Mouse (Mus musculus): ENCODE measurements at regions not wholly inside any gene's neighbourhood (a gene's known extent, or its start where the extent isn't known, plus 50 kb on each side); places are given as distances from the start of the nearest gene placed in this dataset.

- no peaks in the 10 kb centered on the region for H3K4me1 ChIP-seq (ENCODE audit: control insufficient read depth, insufficient read depth, low read length)
- no peak overlapping the region for H3K4me2 ChIP-seq (replicated peaks; ENCODE audit: low read depth, low read length)
- WGBS, result 49% methylated on average over 6 of the region's 6 CpGs
- no peaks in the 10 kb centered on the region for H3K36me3 ChIP-seq (ENCODE audit: control insufficient read depth, insufficient read depth, low read length)
- no peak for ATAC-seq (ENCODE audit: low FRiP score, low TSS enrichment)
- no peaks in the 10 kb centered on the region for H3K9me3 ChIP-seq (ENCODE audit: control insufficient read depth, low read length)
- H3K9ac ChIP-seq (ENCODE audit: low read depth, low read length), result no peak overlapping the region
- no peak overlapping the region for H3K4me3 ChIP-seq (ENCODE audit: low read length)
- H3K27ac ChIP-seq (ENCODE audit: low read depth, low read length), result no peak overlapping the region
- no peaks in the 10 kb centered on the region; the same call in 1 of the 2 replicates for H3K27me3 ChIP-seq (ENCODE audit: control insufficient read depth, insufficient read depth, low read length)
Measured at GRCm38 (mm10) chr19:15299474-15299873, 647.7 kb downstream of the Psat1 start.

GRCm38 (mm10) chr19:15285016-15285415 lies 662.1 kb downstream of the Psat1 start:
- H3K9me3 ChIP-seq (ENCODE audit: control insufficient read depth, low read length), result no peaks in the 10 kb centered on the region
- no peak overlapping the region for H3K9ac ChIP-seq (ENCODE audit: low read depth, low read length)
- ATAC-seq (ENCODE audit: low FRiP score, low TSS enrichment), result no peak
- H3K4me1 ChIP-seq (ENCODE audit: control insufficient read depth, insufficient read depth, low read length), result no peaks in the 10 kb centered on the region
- H3K27me3 ChIP-seq (ENCODE audit: control insufficient read depth, insufficient read depth, low read length), result no peaks in the 10 kb centered on the region
- WGBS, result 83% methylated on average over 2 of the region's 2 CpGs
- no peaks in the 10 kb centered on the region for H3K36me3 ChIP-seq (ENCODE audit: control insufficient read depth, insufficient read depth, low read length)
- H3K27ac ChIP-seq (ENCODE audit: low read depth, low read length), result no peak overlapping the region
- H3K4me3 ChIP-seq (ENCODE audit: low read length), result no peak overlapping the region
- no peak overlapping the region for H3K4me2 ChIP-seq (replicated peaks; ENCODE audit: low read depth, low read length)

- no peaks in the 10 kb centered on the region for H3K4me1 ChIP-seq (ENCODE audit: control insufficient read depth, insufficient read depth, low read length)
- H3K9ac ChIP-seq (ENCODE audit: low read depth, low read length), result no peak overlapping the region
- no peak overlapping the region for H3K4me2 ChIP-seq (replicated peaks; ENCODE audit: low read depth, low read length)
- H3K27ac ChIP-seq (ENCODE audit: low read depth, low read length), result no peak overlapping the region
- 33% methylated on average over 3 of the region's 3 CpGs for WGBS
- H3K9me3 ChIP-seq (ENCODE audit: control insufficient read depth, low read length), result no peaks in the 10 kb centered on the region
- no peak overlapping the region for H3K4me3 ChIP-seq (ENCODE audit: low read length)
- H3K27me3 ChIP-seq (ENCODE audit: control insufficient read depth, insufficient read depth, low read length), result no peaks in the 10 kb centered on the region
- ATAC-seq (ENCODE audit: low FRiP score, low TSS enrichment), result no peak
- H3K36me3 ChIP-seq (ENCODE audit: control insufficient read depth, insufficient read depth, low read length), result no peaks in the 10 kb centered on the region
Measured at GRCm38 (mm10) chr19:15242781-15243180, 644.9 kb upstream of the Tle4 start.

- WGBS, result 67% methylated on average over 2 of the region's 2 CpGs
- Histone ChIP-seq H3K27ac (ENCODE audit: low read depth, low read length) (no peak overlapping the region), H3K27me3 (ENCODE audit: control insufficient read depth, insufficient read depth, low read length) (no peaks in the 10 kb centered on the region), H3K9ac (ENCODE audit: low read depth, low read length) (no peak overlapping the region), H3K4me2 (replicated peaks; ENCODE audit: low read depth, low read length) (no peak overlapping the region), H3K4me1 (ENCODE audit: control insufficient read depth, insufficient read depth, low read length) (no peaks in the 10 kb centered on the region), H3K9me3 (ENCODE audit: control insufficient read depth, low read length) (no peaks in the 10 kb centered on the region), H3K36me3 (ENCODE audit: control insufficient read depth, insufficient read depth, low read length) (no peaks in the 10 kb centered on the region), H3K4me3 (ENCODE audit: low read length) (no peak overlapping the region)
- ATAC-seq (ENCODE audit: low FRiP score, low TSS enrichment), result no peak
Measured at GRCm38 (mm10) chr19:15230129-15230927, 632.5 kb upstream of the Tle4 start.

- no peaks in the 10 kb centered on the region for H3K4me1 ChIP-seq (ENCODE audit: control insufficient read depth, insufficient read depth, low read length)
- H3K27me3 ChIP-seq (ENCODE audit: control insufficient read depth, insufficient read depth, low read length), result no peaks in the 10 kb centered on the region
- H3K27ac ChIP-seq (ENCODE audit: low read depth, low read length), result no peak overlapping the region
- no peak overlapping the region for H3K4me3 ChIP-seq (ENCODE audit: low read length)
- no peaks in the 10 kb centered on the region for H3K36me3 ChIP-seq (ENCODE audit: control insufficient read depth, insufficient read depth, low read length)
- H3K9ac ChIP-seq (ENCODE audit: low read depth, low read length), result no peak overlapping the region
- ATAC-seq (ENCODE audit: low FRiP score, low TSS enrichment), result no peak
- H3K4me2 ChIP-seq (replicated peaks; ENCODE audit: low read depth, low read length), result no peak overlapping the region
- WGBS, result 83% methylated on average over 3 of the region's 3 CpGs
- H3K9me3 ChIP-seq (ENCODE audit: control insufficient read depth, low read length), result no peaks in the 10 kb centered on the region
Measured at GRCm38 (mm10) chr19:15217387-15217786, 619.5 kb upstream of the Tle4 start.

- WGBS, result 69% methylated on average over 3 of the region's 3 CpGs
- Histone ChIP-seq H3K9me3 (ENCODE audit: control insufficient read depth, low read length) (no peaks in the 10 kb centered on the region), H3K27me3 (ENCODE audit: control insufficient read depth, insufficient read depth, low read length) (no peaks in the 10 kb centered on the region), H3K4me2 (replicated peaks; ENCODE audit: low read depth, low read length) (no peak overlapping the region), H3K27ac (ENCODE audit: low read depth, low read length) (no peak overlapping the region), H3K4me3 (ENCODE audit: low read length) (no peak overlapping the region), H3K4me1 (ENCODE audit: control insufficient read depth, insufficient read depth, low read length) (no peaks in the 10 kb centered on the region), H3K9ac (ENCODE audit: low read depth, low read length) (no peak overlapping the region), H3K36me3 (ENCODE audit: control insufficient read depth, insufficient read depth, low read length) (no peaks in the 10 kb centered on the region)
- ATAC-seq (ENCODE audit: low FRiP score, low TSS enrichment), result no peak
Measured at GRCm38 (mm10) chr19:15214651-15215050, 616.8 kb upstream of the Tle4 start.

- Histone ChIP-seq H3K4me3 (ENCODE audit: low read length) (no peak overlapping the region), H3K9me3 (ENCODE audit: control insufficient read depth, low read length) (no peaks in the 10 kb centered on the region), H3K27me3 (ENCODE audit: control insufficient read depth, insufficient read depth, low read length) (no peaks in the 10 kb centered on the region), H3K36me3 (ENCODE audit: control insufficient read depth, insufficient read depth, low read length) (no peaks in the 10 kb centered on the region), H3K4me2 (replicated peaks; ENCODE audit: low read depth, low read length) (no peak overlapping the region), H3K9ac (ENCODE audit: low read depth, low read length) (no peak overlapping the region), H3K27ac (ENCODE audit: low read depth, low read length) (no peak overlapping the region), H3K4me1 (ENCODE audit: control insufficient read depth, insufficient read depth, low read length) (no peaks in the 10 kb centered on the region)
- 35% methylated on average over 5 of the region's 5 CpGs for WGBS
- ATAC-seq (ENCODE audit: low FRiP score, low TSS enrichment), result no peak
Measured at GRCm38 (mm10) chr19:15212881-15213280, 615.0 kb upstream of the Tle4 start.

GRCm38 (mm10) chr19:15203039-15203438 lies 605.2 kb upstream of the Tle4 start:
- no peak overlapping the region for H3K4me2 ChIP-seq (replicated peaks; ENCODE audit: low read depth, low read length)
- H3K4me1 ChIP-seq (ENCODE audit: control insufficient read depth, insufficient read depth, low read length), result no peaks in the 10 kb centered on the region; the same call in 1 of the 2 replicates
- no peak overlapping the region for H3K4me3 ChIP-seq (ENCODE audit: low read length)
- H3K36me3 ChIP-seq (ENCODE audit: control insufficient read depth, insufficient read depth, low read length), result no peaks in the 10 kb centered on the region
- H3K27me3 ChIP-seq (ENCODE audit: control insufficient read depth, insufficient read depth, low read length), result no peaks in the 10 kb centered on the region
- ATAC-seq (ENCODE audit: low FRiP score, low TSS enrichment), result no peak
- no peaks in the 10 kb centered on the region for H3K9me3 ChIP-seq (ENCODE audit: control insufficient read depth, low read length)
- no peak overlapping the region for H3K27ac ChIP-seq (ENCODE audit: low read depth, low read length)
- no peak overlapping the region for H3K9ac ChIP-seq (ENCODE audit: low read depth, low read length)
- WGBS, result 92% methylated on average over 1 of the region's 1 CpGs

GRCm38 (mm10) chr19:15201262-15201661 lies 603.4 kb upstream of the Tle4 start:
- WGBS, result 37% methylated on average over 3 of the region's 3 CpGs
- H3K36me3 ChIP-seq (ENCODE audit: control insufficient read depth, insufficient read depth, low read length), result no peaks in the 10 kb centered on the region
- H3K27me3 ChIP-seq (ENCODE audit: control insufficient read depth, insufficient read depth, low read length), result no peaks in the 10 kb centered on the region
- no peak overlapping the region for H3K4me3 ChIP-seq (ENCODE audit: low read length)
- no peak for ATAC-seq (ENCODE audit: low FRiP score, low TSS enrichment)
- H3K4me2 ChIP-seq (replicated peaks; ENCODE audit: low read depth, low read length), result no peak overlapping the region
- H3K9me3 ChIP-seq (ENCODE audit: control insufficient read depth, low read length), result no peaks in the 10 kb centered on the region
- H3K9ac ChIP-seq (ENCODE audit: low read depth, low read length), result no peak overlapping the region
- no peak overlapping the region for H3K27ac ChIP-seq (ENCODE audit: low read depth, low read length)
- no peaks in the 10 kb centered on the region; the same call in 1 of the 2 replicates for H3K4me1 ChIP-seq (ENCODE audit: control insufficient read depth, insufficient read depth, low read length)
